Mouse (Mus musculus) testis, adult 2 months (tissue): ENCODE data around the gene Gm13306. TPM values are rescaled to one million over a fixed set of nuclear protein-coding genes. Genes with fewer than 3 reads are reported as not detected.
"Not testable (repeated sequence)": the region's sequence is repeated elsewhere in the genome, so short reads cannot be mapped to it uniquely, and the experiment has no call there.

ENCODE experiments used
- H3K27ac ChIP-seq: fragments of 200-500 bp; 2 replicates; pipeline ENCODE4 v1.5.1; 2012; ENCODE audit warnings: low read depth, low read length; ENCODE audit not compliant: control insufficient read depth, insufficient read depth
- H3K27me3 ChIP-seq: fragments of 200-500 bp; 2 replicates; pipeline ENCODE4 v1.6.1; 2012; ENCODE audit warnings: mild to moderate bottlenecking, low read length, moderate library complexity; ENCODE audit not compliant: control insufficient read depth, insufficient read depth
- H3K36me3 ChIP-seq: fragments of 200-500 bp; 2 replicates; pipeline ENCODE4 v1.6.1; 2012; ENCODE audit warnings: mild to moderate bottlenecking, low read length; ENCODE audit not compliant: control insufficient read depth, insufficient read depth
- H3K4me1 ChIP-seq: fragments of 200-500 bp; 2 replicates; pipeline ENCODE4 v1.6.1; 2012; ENCODE audit warnings: low read length; ENCODE audit not compliant: control insufficient read depth, insufficient read depth
- H3K4me3 ChIP-seq: fragments of 200-500 bp; 2 replicates; pipeline ENCODE4 v1.5.1; 2012; ENCODE audit warnings: low read depth, mild to moderate bottlenecking, low read length, moderate library complexity, mixed read lengths; ENCODE audit not compliant: control insufficient read depth
- polyA plus RNA-seq: library from polyadenylated mRNA; depleted of rRNA; stranded (reverse); fragments of >200 nt; gene quantifications from 2 replicates; pipeline ENCODE4 v1.2.3, GENCODE M21; 2012; rRNA removed

Gene Gm13306
- polyA plus RNA-seq, result 65.1 and 89.5 TPM in 2 replicates

- H3K27me3 ChIP-seq, H3K4me3 ChIP-seq, H3K4me1 ChIP-seq: not testable (repeated sequence)
Observed at GRCm38 (mm10) chr4:42153136-42153535, at the start of gene Gm13306. Gm13306 (plus strand) TSS chr4:42153436.

GRCm38 (mm10) chr4:42114517-42114916 is 38.7 kb upstream of the Gm13306 start, which contains the start of gene Gm13304:
Gm13304 (plus strand) TSS chr4:42114817.
- not testable (repeated sequence) for H3K36me3 ChIP-seq, H3K27ac ChIP-seq, H3K4me1 ChIP-seq, H3K4me3 ChIP-seq, H3K27me3 ChIP-seq

More at GRCm38 (mm10) chr4:42153136-42153535, at the start of gene Gm13306:
- H3K27ac ChIP-seq, H3K36me3 ChIP-seq: not testable (repeated sequence)

- not testable (repeated sequence) for H3K4me3 ChIP-seq, H3K4me1 ChIP-seq, H3K27me3 ChIP-seq, H3K27ac ChIP-seq, H3K36me3 ChIP-seq
Observed at GRCm38 (mm10) chr4:42168503-42168902, 15.3 kb downstream of the Gm13306 start, which contains the start of gene Gm13305. Gm13305 (minus strand) TSS chr4:42168603.

- not testable (repeated sequence) for H3K27ac ChIP-seq, H3K27me3 ChIP-seq, H3K4me3 ChIP-seq, H3K4me1 ChIP-seq, H3K36me3 ChIP-seq
Observed at GRCm38 (mm10) chr4:42178243-42178642, 25.0 kb downstream of the Gm13306 start.

GRCm38 (mm10) chr4:42183234-42184197 is 30.3 kb downstream of the Gm13306 start:
- H3K27ac ChIP-seq, H3K4me1 ChIP-seq, H3K36me3 ChIP-seq, H3K27me3 ChIP-seq, H3K4me3 ChIP-seq: not testable (repeated sequence)

GRCm38 (mm10) chr4:42184324-42184979 is 31.2 kb downstream of the Gm13306 start:
- not testable (repeated sequence) for H3K27ac ChIP-seq, H3K27me3 ChIP-seq, H3K36me3 ChIP-seq, H3K4me3 ChIP-seq, H3K4me1 ChIP-seq

GRCm38 (mm10) chr4:42184980-42185372 is 31.7 kb downstream of the Gm13306 start:
- H3K27me3 ChIP-seq, H3K27ac ChIP-seq, H3K36me3 ChIP-seq, H3K4me1 ChIP-seq, H3K4me3 ChIP-seq: not testable (repeated sequence)

Other genes with a start within 250 kb of the Gm13306 start
- gene Gm21541, start 249.8 kb upstream of the Gm13306 start, polyA plus RNA-seq, result not detected in 2 replicates
- 52.9 and 68.6 TPM in 2 replicates for gene Gm20878, start 211.9 kb upstream of the Gm13306 start, polyA plus RNA-seq
- gene Fam205a4, start 187.4 kb upstream of the Gm13306 start, polyA plus RNA-seq, result 8.9 and 9.7 TPM in 2 replicates
- gene Gm21093, start 118.7 kb upstream of the Gm13306 start, polyA plus RNA-seq, result not detected in 2 replicates
- gene Gm3893, start 62.2 kb upstream of the Gm13306 start, polyA plus RNA-seq, result not detected in 2 replicates
- gene Gm13304, start 38.6 kb upstream of the Gm13306 start, polyA plus RNA-seq, result 0.28 TPM in 1 of 2 replicates, not detected in the other
- gene Gm13305, start 15.2 kb downstream of the Gm13306 start, polyA plus RNA-seq, result 7.8 and 8.0 TPM in 2 replicates
- gene Gm10600, start 87.2 kb downstream of the Gm13306 start, polyA plus RNA-seq, result not detected in 2 replicates
- not detected in 2 replicates for gene Ccl21b, start 102.3 kb downstream of the Gm13306 start, polyA plus RNA-seq
- gene Gm21953, start 140.8 kb downstream of the Gm13306 start, polyA plus RNA-seq, result not detected in 2 replicates
- not detected in 2 replicates for gene Fam205a3, start 164.9 kb downstream of the Gm13306 start, polyA plus RNA-seq